Mouse (Mus musculus): Measurements from ENCODE around the gene Pth2. TPM values are rescaled to one million over a fixed set of nuclear protein-coding genes. Genes with fewer than 3 reads are reported as not detected.

Gene Pth2
- total RNA-seq (2021), result not detected

DNA sequence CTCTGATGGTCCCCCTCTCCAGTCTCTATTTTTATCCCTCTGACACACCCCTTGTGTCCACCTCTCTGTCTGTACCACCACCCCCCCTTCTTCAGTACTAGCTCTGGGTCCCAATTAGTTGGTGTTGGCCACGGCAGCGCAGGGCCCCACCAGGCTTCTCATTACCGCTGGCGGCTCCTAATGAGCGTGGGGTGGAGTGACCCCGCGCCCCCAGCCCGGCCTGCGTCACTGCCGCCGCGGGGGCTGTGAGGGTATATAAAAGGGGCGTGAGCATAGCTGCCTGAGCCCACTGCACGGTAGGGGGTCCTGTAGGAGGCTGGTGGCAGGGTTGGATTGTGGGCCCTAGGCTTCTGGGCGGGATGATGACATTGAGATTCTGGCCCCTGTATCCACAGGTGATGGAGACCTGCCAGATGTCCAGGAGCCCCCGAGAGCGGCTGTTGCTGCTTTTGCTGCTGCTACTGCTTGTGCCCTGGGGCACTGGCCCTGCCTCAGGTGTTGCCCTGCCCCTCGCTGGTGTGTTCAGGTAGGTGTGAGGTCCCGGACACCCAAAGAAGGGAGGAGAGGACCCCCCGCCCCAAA is at the start of gene Pth2:
Gene Pth2 (plus strand): TSS at position 100 of the 582 bp plus-strand sequence.
- no peak for DNase-seq
- intact Hi-C loops (cut with DNase I), result no loop called here

- DNase-seq, result no peak
- intact Hi-C loops (cut with DNase I), result no loop called here
Measured at GRCm38 (mm10) chr7:45131850-45132249, 48.9 kb upstream of the Pth2 start.

- no peak for DNase-seq
- intact Hi-C loops (cut with DNase I), result no loop called here
Measured at GRCm38 (mm10) chr7:45133446-45134159, 47.2 kb upstream of the Pth2 start.

DNA sequence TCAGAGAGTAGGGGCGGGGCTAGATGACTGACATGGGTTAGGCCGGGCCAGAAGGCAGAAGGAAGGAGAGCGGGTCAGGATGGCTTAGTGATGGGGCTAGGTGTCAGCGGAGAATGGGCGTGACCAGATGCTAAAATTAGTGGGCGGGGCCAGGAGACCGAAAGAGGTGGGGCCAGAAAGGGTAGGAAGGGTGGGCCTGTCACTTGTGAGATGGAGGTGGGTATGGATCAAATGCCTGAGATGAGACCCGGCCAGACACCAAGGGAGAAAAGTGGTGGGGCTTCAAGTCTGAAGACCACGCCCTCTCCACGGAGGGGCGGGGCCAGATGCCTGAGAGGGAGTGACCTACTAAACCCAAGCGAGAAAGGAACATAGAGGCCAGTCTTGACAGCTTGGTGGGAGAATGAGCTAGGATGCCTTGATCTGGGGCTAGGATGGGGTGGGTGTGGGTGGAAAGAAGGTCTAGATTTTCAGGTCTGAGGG is 46.2 kb upstream of the Pth2 start:
- intact Hi-C loops (cut with DNase I), result no loop called here

GRCm38 (mm10) chr7:45135370-45135769 is 45.4 kb upstream of the Pth2 start:
- no peak for DNase-seq
- intact Hi-C loops (cut with DNase I), result no loop called here

More for the DNA sequence above, 46.2 kb upstream of the Pth2 start:
- no peak for DNase-seq

DNA sequence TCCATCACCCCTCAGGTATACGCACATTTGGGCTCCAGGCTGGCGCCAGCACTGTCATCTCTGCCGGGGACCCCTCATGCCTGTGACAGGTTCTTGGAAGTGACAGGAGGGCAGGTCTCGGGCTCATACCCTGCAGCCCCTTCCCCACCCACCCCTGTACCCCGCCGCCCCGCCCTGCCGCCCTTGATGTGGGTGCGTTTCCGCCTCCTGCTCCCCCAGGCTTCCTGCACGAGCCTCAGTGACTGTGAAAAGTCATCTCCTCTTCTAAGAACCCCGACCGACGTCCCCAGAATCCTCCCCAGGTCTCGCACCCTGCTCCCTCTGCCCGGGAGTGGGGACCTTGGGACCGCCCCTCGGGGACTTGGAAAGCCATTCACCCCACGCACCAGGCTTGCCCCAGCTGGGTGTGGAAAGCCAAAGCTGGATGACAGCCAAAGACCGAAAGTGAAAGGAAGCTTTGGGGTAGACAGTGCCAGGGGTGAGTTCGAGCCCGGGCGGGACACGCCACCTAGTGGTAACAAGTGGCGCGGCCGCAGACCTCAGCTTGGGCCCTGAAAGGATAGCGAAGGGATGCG is 44.7 kb upstream of the Pth2 start, which contains the start of the genes Gm45713 and Flt3l:
Gene Gm45713 (minus strand): TSS at position 239 of the 575 bp plus-strand sequence.
Gene Flt3l (minus strand): TSS at position 440 of the 575 bp plus-strand sequence.
- peak; percentile 88 for DNase-seq
- intact Hi-C loops (cut with DNase I), result no loop called here

DNA sequence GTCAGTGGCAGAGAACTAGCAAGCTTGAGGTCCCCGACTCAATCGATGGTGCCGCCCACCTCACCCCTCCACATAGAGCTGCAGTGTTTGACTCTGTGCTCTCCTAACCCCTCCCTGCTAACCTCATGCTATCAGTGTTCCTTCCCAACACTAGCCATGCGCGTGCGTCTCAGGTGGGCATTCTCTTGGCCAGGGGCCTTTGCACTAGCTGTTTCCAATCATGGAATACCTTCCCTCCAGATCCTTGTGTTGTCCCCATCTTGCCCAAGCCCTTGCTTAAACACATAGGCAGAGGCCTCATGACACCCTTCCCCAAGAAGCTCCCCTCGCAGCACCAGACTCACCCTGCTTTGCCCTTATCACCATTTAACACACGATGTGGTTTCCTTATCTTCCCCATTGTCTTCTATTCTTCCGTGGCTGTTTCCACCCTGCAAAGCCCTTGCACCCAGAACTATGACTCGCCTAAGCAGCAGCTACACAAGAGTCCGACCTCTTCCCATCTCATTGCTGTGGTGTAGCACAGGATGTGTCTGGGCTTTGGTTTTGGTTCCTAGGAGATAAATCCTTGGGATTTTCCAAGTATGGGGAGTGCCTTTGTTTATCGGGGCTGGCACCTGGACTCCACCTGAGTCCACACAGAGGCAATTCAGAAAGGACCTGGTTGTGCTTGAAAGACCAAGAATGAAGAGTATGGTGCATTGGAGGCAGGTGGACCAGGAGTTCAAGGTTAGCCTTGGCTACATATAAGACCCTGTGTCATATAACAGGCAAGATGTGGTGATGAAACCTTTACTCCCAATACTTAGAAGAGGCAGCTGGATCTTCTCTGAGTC is 43.4 kb upstream of the Pth2 start:
- DNase-seq, result no peak
- intact Hi-C loops (cut with DNase I), result no loop called here

DNA sequence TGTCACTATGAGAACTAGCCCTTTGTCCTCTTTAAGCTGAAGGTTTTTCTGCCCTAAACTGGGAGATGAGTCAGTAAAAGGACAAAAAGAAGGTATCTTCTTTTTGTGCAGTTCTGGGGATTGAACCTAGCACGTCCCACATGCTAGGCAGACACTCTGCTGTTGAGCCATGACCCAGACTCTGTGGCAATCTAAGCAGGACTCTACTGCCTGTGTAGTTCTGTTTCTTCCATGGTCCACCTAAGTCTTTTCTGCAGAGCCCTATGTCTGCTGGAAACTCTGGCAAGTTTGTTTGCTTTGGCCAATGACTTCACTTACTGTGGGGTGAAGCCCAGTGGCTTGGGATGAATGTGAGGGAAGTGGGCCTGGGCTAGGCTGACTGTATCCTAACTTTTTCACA is 42.4 kb upstream of the Pth2 start:
- intact Hi-C loops (cut with DNase I), result no loop called here
- DNase-seq, result no peak

DNA sequence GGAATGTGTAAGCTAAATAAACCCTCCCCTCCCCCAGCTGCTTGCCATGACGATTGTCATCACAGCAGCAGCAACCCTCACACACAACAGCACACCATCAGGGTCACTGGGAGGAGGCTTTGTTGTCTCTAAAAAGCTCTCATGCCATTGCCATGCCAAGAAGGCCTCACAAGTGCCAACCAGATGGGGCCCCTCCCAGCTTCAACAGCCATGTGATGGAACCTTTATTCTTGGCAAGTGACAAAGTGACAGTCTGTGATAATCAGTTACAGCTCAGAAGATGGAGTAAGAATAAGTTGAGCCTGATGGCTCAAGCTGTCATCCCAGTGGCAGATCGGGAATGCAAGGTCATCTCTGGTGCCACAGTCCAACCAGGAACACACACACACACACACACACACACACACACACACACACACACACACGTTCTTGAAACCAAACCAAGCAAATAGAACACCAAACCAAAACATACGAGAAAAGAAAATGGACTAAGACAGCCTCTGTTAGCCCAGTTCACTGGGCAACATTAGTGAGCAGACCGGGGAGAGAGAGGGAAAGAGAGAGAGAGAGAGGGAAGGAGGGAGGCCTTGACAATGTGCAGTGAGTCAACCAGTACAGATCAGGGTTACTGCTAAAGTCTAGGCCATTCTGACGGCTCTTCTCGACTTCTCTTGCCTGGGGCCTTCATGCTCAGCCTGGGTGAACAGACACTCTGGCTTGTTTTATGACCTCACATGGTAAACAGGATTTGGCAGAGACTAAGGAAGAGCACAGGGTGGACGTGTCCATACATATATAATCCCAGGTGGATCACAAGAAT is 40.7 kb upstream of the Pth2 start:
- peak; percentile 69 for DNase-seq
- intact Hi-C loops (cut with DNase I), result no loop called here

DNA sequence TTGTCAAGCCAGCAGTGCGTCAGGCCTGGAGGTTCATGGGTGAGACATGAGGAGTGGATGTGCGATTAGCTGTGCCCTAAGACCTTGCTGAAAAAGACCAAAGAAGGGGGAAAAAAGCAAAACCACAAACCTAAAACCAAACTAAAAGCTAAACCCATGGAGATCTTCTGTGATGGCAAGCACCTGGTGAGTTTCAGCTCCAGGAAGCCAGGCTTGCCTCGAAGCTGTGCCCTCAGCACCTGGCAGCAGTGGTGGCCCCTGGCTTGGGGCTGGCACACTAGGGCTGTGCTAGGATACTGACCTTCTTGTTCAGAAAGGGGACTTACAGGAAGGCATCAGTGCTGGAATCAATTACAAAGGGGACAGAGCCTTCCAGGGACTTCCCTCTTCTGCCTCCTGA is 39.5 kb upstream of the Pth2 start:
- DNase-seq, result no peak

GRCm38 (mm10) chr7:45141914-45142313 is 38.9 kb upstream of the Pth2 start:
- intact Hi-C loops (cut with DNase I), result no loop called here
- DNase-seq, result no peak

More for the DNA sequence above, 39.5 kb upstream of the Pth2 start:
- intact Hi-C loops (cut with DNase I), result no loop called here

- intact Hi-C loops (cut with DNase I), result no loop called here
- no peak for DNase-seq
Measured at GRCm38 (mm10) chr7:45144368-45145174, 36.2 kb upstream of the Pth2 start.

- no peak for DNase-seq
- intact Hi-C loops (cut with DNase I), result no loop called here
Measured at GRCm38 (mm10) chr7:45145460-45145859, 35.3 kb upstream of the Pth2 start.

GRCm38 (mm10) chr7:45147267-45147666 is 33.5 kb upstream of the Pth2 start:
- intact Hi-C loops (cut with DNase I), result no loop called here
- DNase-seq, result no peak

- intact Hi-C loops (cut with DNase I), result no loop called here
- no peak for DNase-seq
Measured at GRCm38 (mm10) chr7:45147899-45148298, 32.9 kb upstream of the Pth2 start.

DNA sequence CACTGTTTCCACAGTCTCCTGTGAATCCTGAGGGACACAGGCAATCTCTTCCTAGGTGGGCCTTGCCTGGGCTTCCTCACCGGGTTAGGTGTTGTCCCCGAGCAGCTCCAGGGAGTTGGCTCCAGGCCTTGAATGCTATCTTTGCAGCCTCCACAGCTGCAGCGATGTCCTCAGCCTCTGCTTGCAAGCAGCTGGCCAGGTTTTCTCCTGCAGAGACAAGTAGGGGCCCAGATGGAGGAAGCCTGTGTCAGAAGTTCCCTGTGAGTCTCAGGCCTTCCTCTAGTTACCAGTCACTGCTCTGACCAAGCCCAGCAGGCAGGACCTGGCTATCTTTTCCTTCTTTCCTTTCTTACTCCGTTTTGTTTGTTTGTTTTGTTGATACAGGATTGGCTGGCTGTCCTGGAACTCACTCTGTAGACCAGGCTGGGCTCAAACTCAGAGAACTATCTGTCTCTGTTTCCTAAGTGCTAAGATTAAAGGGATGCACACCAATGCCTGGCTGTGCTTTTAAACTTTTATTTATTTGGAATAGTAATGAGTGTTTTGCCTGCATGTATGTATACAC is 32.2 kb upstream of the Pth2 start:
- intact Hi-C loops (cut with DNase I), result no loop called here
- DNase-seq, result no peak

DNA sequence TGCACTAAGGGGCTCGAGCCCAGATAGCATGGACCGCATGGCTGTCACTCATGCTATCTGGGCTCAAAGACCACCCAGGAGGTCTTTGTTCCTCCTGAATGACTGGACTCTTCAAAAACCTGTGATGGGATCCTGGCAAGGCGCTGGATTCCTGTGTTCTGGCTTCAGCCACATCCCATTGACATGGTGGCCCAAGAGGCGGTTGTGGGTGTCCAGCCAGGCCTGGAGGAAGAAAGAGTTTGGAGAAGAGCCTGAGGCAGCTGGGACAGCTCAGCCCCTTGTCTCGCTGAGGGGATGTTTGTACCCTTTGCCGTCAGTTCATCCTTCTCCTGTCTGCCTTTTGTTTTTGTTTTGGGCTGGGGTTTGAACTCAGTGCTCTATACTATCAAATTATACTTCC is 31.2 kb upstream of the Pth2 start:
- DNase-seq, result no peak
- intact Hi-C loops (cut with DNase I), result no loop called here

DNA sequence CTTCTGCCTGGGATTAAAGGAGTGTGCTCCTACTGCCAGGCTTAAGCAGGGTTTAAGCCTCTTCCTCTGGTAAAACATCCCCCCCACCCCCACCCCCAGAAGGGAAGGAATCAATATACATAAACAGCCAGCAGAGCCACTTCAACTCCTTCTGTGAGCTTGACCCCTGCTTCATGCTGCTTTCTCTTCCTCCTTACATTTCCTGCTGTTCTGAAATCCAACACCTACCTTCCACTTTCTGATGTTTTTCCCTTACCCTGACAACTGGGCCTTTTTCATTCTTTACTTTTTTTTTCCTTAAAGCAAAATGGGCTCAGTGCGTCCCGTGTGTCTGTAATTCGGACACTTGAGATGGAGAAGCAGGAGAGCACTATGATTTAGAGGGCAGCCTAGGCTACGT is 30.5 kb upstream of the Pth2 start:
- DNase-seq, result no peak
- intact Hi-C loops (cut with DNase I), result no loop called here

GRCm38 (mm10) chr7:45151303-45151702 is 29.5 kb upstream of the Pth2 start:
- intact Hi-C loops (cut with DNase I), result no loop called here
- no peak for DNase-seq

All from left cerebral cortex, postnatal 4 days (tissue).